Mouse (Mus musculus): ENCODE measurements around the gene Faah. TPM values are rescaled to one million over a fixed set of nuclear protein-coding genes. Genes with fewer than 3 reads are reported as not detected.
A peak's percentile ranks its signal among the peaks of the same experiment; 100 is the strongest.

Gene Faah
- polyA plus RNA-seq, 1 experiment from 2014 or later = 2.3 TPM

- Histone ChIP-seq H3K4me1 (peaks cover 78% of the 10 kb centered on the region), H3K27me3 (ENCODE audit: poor library complexity, severe bottlenecking) (peaks cover 100% of the 10 kb centered on the region), H3K27ac (no peak overlapping the region), H3K4me3 (peak overlapping the region; percentile 56), H3K36me3 (replicated peaks) (no peaks in the 10 kb centered on the region), H3K9me3 (no peaks in the 10 kb centered on the region)
- DNase-seq (ENCODE audit: extremely low spot score, low spot score) = peak; percentile 65
- under 1% methylated on average over 37 of the region's 37 CpGs for WGBS
Observed at GRCm38 (mm10) chr4:115938276-115939160, 79.2 kb downstream of the Faah start.

GRCm38 (mm10) chr4:115937061-115937976 lies 80.4 kb downstream of the Faah start:
- DNase-seq (ENCODE audit: extremely low spot score, low spot score) = no peak
- H3K9me3 ChIP-seq = no peaks in the 10 kb centered on the region
- H3K4me3 ChIP-seq = peak overlapping the region; percentile 33
- peaks cover 100% of the 10 kb centered on the region for H3K27me3 ChIP-seq (ENCODE audit: poor library complexity, severe bottlenecking)
- H3K36me3 ChIP-seq (replicated peaks) = no peaks in the 10 kb centered on the region
- 2% methylated on average over 19 of the region's 19 CpGs for WGBS
- no peak overlapping the region for H3K27ac ChIP-seq
- H3K4me1 ChIP-seq = peaks cover 70% of the 10 kb centered on the region

- Histone ChIP-seq H3K4me3 (peak overlapping the region; percentile 33), H3K27me3 (ENCODE audit: poor library complexity, severe bottlenecking) (peaks cover 100% of the 10 kb centered on the region), H3K27ac (no peak overlapping the region), H3K4me1 (peaks cover 65% of the 10 kb centered on the region), H3K9me3 (no peaks in the 10 kb centered on the region), H3K36me3 (replicated peaks) (no peaks in the 10 kb centered on the region)
- whole genome bisulfite sequencing = under 1% methylated on average over 20 of the region's 20 CpGs
- DNase-seq (ENCODE audit: extremely low spot score, low spot score) = peak; percentile 47
Observed at GRCm38 (mm10) chr4:115936646-115937045, 81.1 kb downstream of the Faah start.

GRCm38 (mm10) chr4:115935835-115936581 lies 81.7 kb downstream of the Faah start:
- Histone ChIP-seq H3K27me3 (ENCODE audit: poor library complexity, severe bottlenecking) (peaks cover 100% of the 10 kb centered on the region), H3K27ac (no peak overlapping the region), H3K36me3 (replicated peaks) (no peaks in the 10 kb centered on the region), H3K4me3 (peak overlapping the region; percentile 33), H3K4me1 (peaks cover 59% of the 10 kb centered on the region), H3K9me3 (no peaks in the 10 kb centered on the region)
- WGBS = under 1% methylated on average over 36 of the region's 36 CpGs
- DNase-seq (ENCODE audit: extremely low spot score, low spot score) = peak; percentile 64

GRCm38 (mm10) chr4:115931556-115932088 lies 86.1 kb downstream of the Faah start:
- H3K4me1 ChIP-seq = peaks cover 19% of the 10 kb centered on the region
- DNase-seq (ENCODE audit: extremely low spot score, low spot score) = no peak
- H3K27me3 ChIP-seq (ENCODE audit: poor library complexity, severe bottlenecking) = peaks cover 100% of the 10 kb centered on the region
- no peaks in the 10 kb centered on the region for H3K36me3 ChIP-seq (replicated peaks)
- 66% methylated on average over 13 of the region's 13 CpGs for WGBS
- no peak overlapping the region for H3K27ac ChIP-seq
- no peak overlapping the region for H3K4me3 ChIP-seq
- H3K9me3 ChIP-seq = no peaks in the 10 kb centered on the region

GRCm38 (mm10) chr4:115927637-115928036 lies 90.1 kb downstream of the Faah start:
- no peak for DNase-seq (ENCODE audit: extremely low spot score, low spot score)
- Histone ChIP-seq H3K27ac (no peak overlapping the region), H3K9me3 (no peaks in the 10 kb centered on the region), H3K4me3 (no peak overlapping the region), H3K36me3 (replicated peaks) (no peaks in the 10 kb centered on the region), H3K4me1 (no peaks in the 10 kb centered on the region), H3K27me3 (ENCODE audit: poor library complexity, severe bottlenecking) (peaks cover 100% of the 10 kb centered on the region)
- WGBS = 82% methylated on average over 7 of the region's 7 CpGs

GRCm38 (mm10) chr4:115923262-115923880 lies 94.4 kb downstream of the Faah start:
- Histone ChIP-seq H3K4me1 (peaks cover 5% of the 10 kb centered on the region), H3K4me3 (no peak overlapping the region), H3K36me3 (replicated peaks) (no peaks in the 10 kb centered on the region), H3K27ac (no peak overlapping the region), H3K27me3 (ENCODE audit: poor library complexity, severe bottlenecking) (peaks cover 100% of the 10 kb centered on the region), H3K9me3 (no peaks in the 10 kb centered on the region)
- 81% methylated on average over 16 of the region's 16 CpGs for WGBS
- DNase-seq (ENCODE audit: extremely low spot score, low spot score) = no peak

- Histone ChIP-seq H3K27me3 (ENCODE audit: poor library complexity, severe bottlenecking) (peaks cover 100% of the 10 kb centered on the region), H3K9me3 (no peaks in the 10 kb centered on the region), H3K36me3 (replicated peaks) (no peaks in the 10 kb centered on the region), H3K4me1 (peaks cover 12% of the 10 kb centered on the region), H3K27ac (no peak overlapping the region), H3K4me3 (no peak overlapping the region)
- no peak for DNase-seq (ENCODE audit: extremely low spot score, low spot score)
- WGBS = 95% methylated on average over 5 of the region's 5 CpGs
Observed at GRCm38 (mm10) chr4:115922688-115923087, 95.0 kb downstream of the Faah start.

- Histone ChIP-seq H3K4me3 (no peak overlapping the region), H3K9me3 (no peaks in the 10 kb centered on the region), H3K4me1 (peaks cover 14% of the 10 kb centered on the region), H3K27ac (no peak overlapping the region), H3K27me3 (ENCODE audit: poor library complexity, severe bottlenecking) (peaks cover 100% of the 10 kb centered on the region), H3K36me3 (replicated peaks) (no peaks in the 10 kb centered on the region)
- no peak for DNase-seq (ENCODE audit: extremely low spot score, low spot score)
- WGBS = 75% methylated on average over 16 of the region's 16 CpGs
Observed at GRCm38 (mm10) chr4:115919911-115920310, 97.8 kb downstream of the Faah start.

All from forebrain, embryonic 10.5 days (tissue).